In genomic region chr11:77816003-77816402, GRCm38 (mm10) we compare ENCODE assay signal across 9 mouse cellular contexts. TPM values are rescaled to one million over a fixed set of nuclear protein-coding genes. Genes with fewer than 3 reads are reported as not detected.
A peak's percentile ranks its signal among the peaks of the same experiment; 100 is the strongest.
DNase-seq lines count a peak whose midpoint lies in the region; ATAC-seq and TF ChIP-seq lines count a peak whose summit lies in the region.
"Had no signal": no experiment of that assay in that cellular context is flagged by ENCODE, and none has a peak within 500 bp of the region (broad histone marks: within the 10 kb centered on the region; RNA-seq: fewer than 3 reads in every experiment).

No protein-coding gene starts in this region.

- H3K27me3 ChIP-seq in heart, embryonic 12.5 days (replicated peaks) = no peaks in the 10 kb centered on the region
- no peaks in the 10 kb centered on the region for H3K27me3 ChIP-seq in midbrain, embryonic 15.5 days (replicated peaks)
- H3K27me3 ChIP-seq in thymus, adult 2 months (ENCODE audit: control insufficient read depth, insufficient read depth, low read length) = no peaks in the 10 kb centered on the region
- H3K27me3 ChIP-seq: limb, embryonic 12.5 days had no signal

- H3K4me2 ChIP-seq in heart, embryonic 12.5 days = no peak overlapping the region
- no peak overlapping the region for H3K4me2 ChIP-seq in midbrain, embryonic 15.5 days
- H3K4me2 ChIP-seq: limb, embryonic 12.5 days had no signal

- TF ChIP-seq POLR2A in thymus, adult 2 months (IDR thresholded peaks at IDR 0.05; ENCODE audit: control insufficient read depth, extremely low read depth, insufficient read depth, low read length, poor library complexity) = no peak

- no peak overlapping the region for H3K4me3 ChIP-seq in ES-E14 (ENCODE audit: insufficient read depth in 1 of 2, low read depth in 1 of 2, low read length in 2 of 2, poor library complexity in 1 of 2, severe bottlenecking in 1 of 2)
- no peak overlapping the region for H3K4me3 ChIP-seq in heart, embryonic 12.5 days
- no peak overlapping the region for H3K4me3 ChIP-seq in midbrain, embryonic 15.5 days
- H3K4me3 ChIP-seq in thymus, adult 2 months (ENCODE audit: control insufficient read depth, insufficient read depth, low read length) = no peak overlapping the region
- H3K4me3 ChIP-seq: limb, embryonic 12.5 days had no signal

- peak; percentile 72; the same call in 1 of the 2 replicates for TF ChIP-seq CTCF in thymus, adult 2 months (IDR thresholded peaks at IDR 0.05; ENCODE audit: borderline replicate concordance, control insufficient read depth, extremely low read depth, insufficient read depth, low read length, poor library complexity)

- peak; percentile 80 to 91 for DNase-seq in adrenal gland, adult (ENCODE audit: inconsistent age in 2 of 2, low spot score in 1 of 2)
- no peak for DNase-seq in adrenal gland, adult 8-10 months
- DNase-seq in ES-E14 (ENCODE audit: low read depth, low spot score) = peak; percentile 59
- DNase-seq in kidney, postnatal 36 days = peak; percentile 54 to 82
- peak; percentile 82 for DNase-seq in thymus, adult 2 months

- peaks cover 0 to 7% of the 10 kb centered on the region in 2 experiments; a peak in 1 of 4 replicates for H3K4me1 ChIP-seq in ES-E14 (ENCODE audit: control insufficient read depth in 2 of 2, insufficient read depth in 2 of 2, low read length in 2 of 2, poor library complexity in 1 of 2)
- H3K4me1 ChIP-seq in heart, embryonic 12.5 days (replicated peaks) = peaks cover 30% of the 10 kb centered on the region
- H3K4me1 ChIP-seq in midbrain, embryonic 15.5 days = no peaks in the 10 kb centered on the region
- no peaks in the 10 kb centered on the region for H3K4me1 ChIP-seq in thymus, adult 2 months (replicated peaks; ENCODE audit: control insufficient read depth, insufficient read depth, low read length)
- H3K4me1 ChIP-seq: limb, embryonic 12.5 days had no signal

- 24% methylated on average over 3 of the region's 3 CpGs for WGBS in heart, embryonic 12.5 days
- 19% methylated on average over 3 of the region's 3 CpGs for WGBS in midbrain, embryonic 15.5 days
- 23% methylated on average over 3 of the region's 3 CpGs for WGBS in thymus, adult 2 months

- no peaks in the 10 kb centered on the region for H3K9me3 ChIP-seq in ES-E14 (ENCODE audit: control insufficient read depth, insufficient read depth, low read depth, low read length)
- no peaks in the 10 kb centered on the region for H3K9me3 ChIP-seq in heart, embryonic 12.5 days (replicated peaks)
- no peaks in the 10 kb centered on the region for H3K9me3 ChIP-seq in midbrain, embryonic 15.5 days
- H3K9me3 ChIP-seq: limb, embryonic 12.5 days had no signal

- ATAC-seq in common myeloid progenitor, adult 5-6 weeks (replicated peaks; ENCODE audit: low read depth, poor library complexity, severe bottlenecking) = peak; percentile 92
- peak; percentile 60 for ATAC-seq in heart, embryonic 12.5 days (ENCODE audit: insufficient number of reproducible peaks, low FRiP score)
- peak; percentile 32; the same call in 1 of the 2 replicates for ATAC-seq in midbrain, embryonic 15.5 days (replicated peaks)

- H3K9ac ChIP-seq in ES-E14 (ENCODE audit: insufficient read depth, low read depth, low read length, poor library complexity, severe bottlenecking) = 0 out of 2 replicates have a peak overlapping the region, but pooled peaks have one; percentile 13
- no peak overlapping the region for H3K9ac ChIP-seq in heart, embryonic 12.5 days
- H3K9ac ChIP-seq in midbrain, embryonic 15.5 days = no peak overlapping the region
- H3K9ac ChIP-seq: limb, embryonic 12.5 days had no signal

- in situ Hi-C loops in ES-E14 (cut with MboI; ENCODE audit: low sequenced_read_pairs in 2 of 2, unreplicated experiment in 2 of 2) = no loop called here

- H3K27ac ChIP-seq in ES-E14 (ENCODE audit: insufficient read depth, low read depth, low read length, poor library complexity, severe bottlenecking) = no peak overlapping the region
- 0 out of 2 replicates have a peak overlapping the region, but pooled peaks have one; percentile 35 for H3K27ac ChIP-seq in heart, embryonic 12.5 days (ENCODE audit: poor library complexity, severe bottlenecking)
- H3K27ac ChIP-seq in midbrain, embryonic 15.5 days = no peak overlapping the region
- no peak overlapping the region for H3K27ac ChIP-seq in thymus, adult 2 months (ENCODE audit: control insufficient read depth, insufficient read depth, low read length)
- H3K27ac ChIP-seq: limb, embryonic 12.5 days had no signal

- H3K36me3 ChIP-seq in ES-E14 (ENCODE audit: control insufficient read depth, insufficient read depth, low read length, poor library complexity, severe bottlenecking) = peaks cover 10% of the 10 kb centered on the region; the same call in 1 of the 2 replicates
- H3K36me3 ChIP-seq in heart, embryonic 12.5 days = peaks cover 87% of the 10 kb centered on the region
- peaks cover 12% of the 10 kb centered on the region for H3K36me3 ChIP-seq in midbrain, embryonic 15.5 days (replicated peaks)
- H3K36me3 ChIP-seq in thymus, adult 2 months (ENCODE audit: control insufficient read depth, insufficient read depth, low read length) = peaks cover 31% of the 10 kb centered on the region

TF ChIP-seq in ES-E14, 5 proteins besides CTCF, POLR2A, EP300 and RAD21:
- TF ChIP-seq MAFK (IDR thresholded peaks at IDR 0.05; ENCODE audit: insufficient read depth, low read depth, low read length) (no peak), HCFC1 (IDR thresholded peaks at IDR 0.05; ENCODE audit: borderline replicate concordance, insufficient read depth, low read length) (no peak), ZC3H11A (IDR thresholded peaks at IDR 0.05; ENCODE audit: borderline replicate concordance, low read depth, low read length) (peak; percentile 81; the same call in 1 of the 2 replicates), CHD2 (IDR thresholded peaks at IDR 0.05; ENCODE audit: low read depth, low read length) (no peak), ZNF384 (IDR thresholded peaks at IDR 0.05; ENCODE audit: low read depth, low read length) (no peak)

RNA-seq across cellular contexts. Expression of gene Gm10277, which starts 28.5 kb away (rescaled TPM):
- total RNA-seq in adrenal gland, adult 8-10 months (2022) = not detected
- 0.18 and 0.32 TPM in 2 replicates for total RNA-seq in ES-E14 (2012; rRNA removed)
- total RNA-seq in common myeloid progenitor, adult 5-6 weeks (2017) = 0.05 TPM in 1 of 2 replicates, not detected in the other
- 1.2 and 1.5 TPM in 2 replicates for polyA plus RNA-seq in heart, embryonic 12.5 days (2016; fragmentation: Nextera tagmentation; extraction: Ambion mirVana)
- polyA plus RNA-seq in midbrain, embryonic 15.5 days (2015; fragmentation: Nextera tagmentation; extraction: Ambion mirVana) = 2.3 and 3.0 TPM in 2 replicates
- not detected in 2 replicates for polyA plus RNA-seq in thymus, adult 2 months (2012; rRNA removed)

RNA-seq across cellular contexts. Expression of gene Myo18a, which starts 53.0 kb away (rescaled TPM):
- total RNA-seq in adrenal gland, adult 8-10 months (2022) = 100 to 1,000 TPM in 2 of 4 experiments, 10 to 100 TPM in 2; 61.9 to 158 (median 94.7) TPM
- 33.3 and 46.5 TPM in 2 replicates for total RNA-seq in ES-E14 (2012; rRNA removed)
- total RNA-seq in common myeloid progenitor, adult 5-6 weeks (2017) = 118 and 140 TPM in 2 replicates
- 154 and 164 TPM in 2 replicates for polyA plus RNA-seq in heart, embryonic 12.5 days (2016; fragmentation: Nextera tagmentation; extraction: Ambion mirVana)
- polyA plus RNA-seq in midbrain, embryonic 15.5 days (2015; fragmentation: Nextera tagmentation; extraction: Ambion mirVana) = 51.9 and 58.5 TPM in 2 replicates
- polyA plus RNA-seq in thymus, adult 2 months (2012; rRNA removed) = 105 and 122 TPM in 2 replicates

Comparison
In these comparisons a context has a peak if more than half of its experiments do, and no peak if none do; other contexts are left out.
1. ATAC-seq: peak in every context shown above with its lines; median percentile 92 in common myeloid progenitor, adult 5-6 weeks; 60 in heart, embryonic 12.5 days; 32 in midbrain, embryonic 15.5 days.